Mouse (Mus musculus) intestine, embryonic 16.5 days (tissue): ENCODE results near the gene Tec. TPM values are rescaled to one million over a fixed set of nuclear protein-coding genes. Genes with fewer than 3 reads are reported as not detected.

ENCODE experiments used
- ATAC-seq: fragments of 200-750 bp; cut with Nextera tagmentation; 2 replicates; pipeline ENCODE4 v1.8.0; 2017; ENCODE audit warnings: moderate TSS enrichment, moderate library complexity
- H3K27ac ChIP-seq: fragments of 300-500 bp; sonication (generic); 2 replicates; pipeline ENCODE4 v1.5.1; 2014; ENCODE audit warnings: mild to moderate bottlenecking, low read length
- H3K27me3 ChIP-seq: fragments of 300-500 bp; sonication (generic); replicated peaks from 2 replicates; pipeline ENCODE4 v1.6.1; 2014; ENCODE audit warnings: low read length, control low read depth, mixed read lengths; ENCODE audit not compliant: control insufficient read depth, insufficient read depth
- H3K36me3 ChIP-seq: fragments of 300-500 bp; sonication (generic); 2 replicates; pipeline ENCODE4 v1.6.1; 2014; ENCODE audit warnings: low read length, control low read depth; ENCODE audit not compliant: control insufficient read depth, insufficient read depth
- H3K4me1 ChIP-seq: fragments of 300-500 bp; sonication (generic); 2 replicates; pipeline ENCODE4 v1.6.1; 2014; ENCODE audit warnings: low read length, control low read depth, mixed read lengths; ENCODE audit not compliant: control insufficient read depth, insufficient read depth
- H3K4me2 ChIP-seq: fragments of 300-500 bp; sonication (generic); 2 replicates; pipeline ENCODE4 v1.6.1; 2014; ENCODE audit warnings: low read depth, low read length, control low read depth
- H3K4me3 ChIP-seq: fragments of 300-500 bp; sonication (generic); 2 replicates; pipeline ENCODE4 v1.5.1; 2014; ENCODE audit warnings: mild to moderate bottlenecking, low read length
- H3K9ac ChIP-seq: fragments of 300-500 bp; sonication (generic); 2 replicates; pipeline ENCODE4 v1.6.1; 2014; ENCODE audit warnings: low read depth, low read length
- H3K9me3 ChIP-seq: fragments of 300-500 bp; sonication (generic); 2 replicates; pipeline ENCODE4 v1.6.1; 2016; ENCODE audit warnings: low read length, control low read depth; ENCODE audit not compliant: control insufficient read depth
- WGBS: fragments of 180-500 bp; shearing (Covaris S2); extraction: QIAGEN DNeasy Blood & Tissue Kit; methylation state at CpG from one replicate; pipeline ENCODE4 v1.1.7; 2014; 5-methylcytosine and 5-hydroxymethylcytosine counted together
- polyA plus RNA-seq: library from polyadenylated mRNA; unstranded; fragments of >200 nt; fragmentation: Nextera tagmentation; extraction: Ambion mirVana; gene quantifications from 2 replicates; pipeline ENCODE4 v1.2.1, GENCODE M21; 2015

Tec gene
- polyA plus RNA-seq, 1 experiment from 2014 or later, result 14.9 TPM

GRCm38 (mm10) chr5:72748659-72749265 lies 119.5 kb downstream of the Tec start:
- H3K9me3 ChIP-seq, result no peaks in the 10 kb centered on the region
- WGBS, result 60% methylated on average over 7 of the region's 7 CpGs
- ATAC-seq, result peak; percentile 63

DNA sequence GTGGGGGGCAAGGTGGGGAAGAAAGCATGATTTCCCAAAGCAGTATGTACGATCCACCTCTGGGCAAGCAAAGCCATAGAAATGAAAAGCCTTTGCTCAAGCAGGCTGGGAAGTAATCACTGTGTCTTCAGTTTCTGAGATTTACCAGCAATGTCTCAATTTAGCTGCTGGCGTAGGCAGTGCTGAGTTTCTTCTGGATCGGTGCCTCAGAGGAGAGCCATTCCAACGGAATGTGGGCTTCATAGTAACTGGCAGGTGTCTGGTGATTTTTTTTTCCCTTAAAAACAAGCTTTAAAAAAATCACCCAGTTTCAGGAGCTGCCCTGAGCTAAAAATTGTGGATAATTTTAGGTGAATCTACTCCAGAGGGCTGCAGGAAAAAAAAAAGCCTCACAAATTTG lies 120.9 kb downstream of the Tec start:
- no peak overlapping the region for H3K9ac ChIP-seq
- H3K27me3 ChIP-seq, result no peaks in the 10 kb centered on the region
- 79% methylated on average over 4 of the region's 4 CpGs for WGBS
- H3K4me1 ChIP-seq, result no peaks in the 10 kb centered on the region
- no peaks in the 10 kb centered on the region for H3K36me3 ChIP-seq
- H3K4me2 ChIP-seq, result no peak overlapping the region
- no peaks in the 10 kb centered on the region for H3K9me3 ChIP-seq
- no peak overlapping the region for H3K4me3 ChIP-seq
- ATAC-seq, result no peak
- H3K27ac ChIP-seq, result no peak overlapping the region

More at GRCm38 (mm10) chr5:72748659-72749265, 119.5 kb downstream of the Tec start:
- no peak overlapping the region for H3K27ac ChIP-seq
- no peaks in the 10 kb centered on the region for H3K27me3 ChIP-seq
- H3K36me3 ChIP-seq, result no peaks in the 10 kb centered on the region
- no peak overlapping the region for H3K4me3 ChIP-seq
- no peak overlapping the region for H3K9ac ChIP-seq
- H3K4me2 ChIP-seq, result no peak overlapping the region
- no peaks in the 10 kb centered on the region for H3K4me1 ChIP-seq

DNA sequence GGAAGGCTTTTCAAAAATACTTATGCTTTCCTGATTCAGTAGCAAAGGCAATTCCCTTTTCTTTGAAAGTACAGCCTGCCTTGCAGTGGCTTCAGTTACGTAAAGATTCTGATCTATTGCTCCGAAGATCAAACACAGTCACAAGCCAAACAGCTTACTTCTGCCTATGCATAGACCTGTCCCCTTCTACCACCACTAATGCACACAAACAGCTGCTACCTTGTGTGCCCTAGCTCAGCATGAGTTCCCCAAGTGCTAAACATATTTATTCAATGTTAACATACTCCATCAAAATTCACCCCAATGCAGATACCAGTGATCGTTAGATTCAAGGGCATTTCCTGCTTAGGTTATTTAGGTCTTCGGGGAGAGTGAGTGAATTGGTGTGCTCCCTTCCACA lies 121.8 kb downstream of the Tec start:
- no peaks in the 10 kb centered on the region for H3K36me3 ChIP-seq
- no peaks in the 10 kb centered on the region for H3K27me3 ChIP-seq
- no peak overlapping the region for H3K4me3 ChIP-seq
- no peak for ATAC-seq
- no peaks in the 10 kb centered on the region for H3K9me3 ChIP-seq
- H3K4me2 ChIP-seq, result no peak overlapping the region
- H3K4me1 ChIP-seq, result no peaks in the 10 kb centered on the region
- H3K9ac ChIP-seq, result no peak overlapping the region
- 59% methylated on average over 4 of the region's 4 CpGs for WGBS
- no peak overlapping the region for H3K27ac ChIP-seq

- no peaks in the 10 kb centered on the region for H3K36me3 ChIP-seq
- H3K4me1 ChIP-seq, result no peaks in the 10 kb centered on the region
- H3K4me2 ChIP-seq, result no peak overlapping the region
- no peak overlapping the region for H3K4me3 ChIP-seq
- no peak for ATAC-seq
- no peak overlapping the region for H3K27ac ChIP-seq
- H3K27me3 ChIP-seq, result no peaks in the 10 kb centered on the region
- WGBS, result 90% methylated on average over 6 of the region's 6 CpGs
- no peaks in the 10 kb centered on the region for H3K9me3 ChIP-seq
- no peak overlapping the region for H3K9ac ChIP-seq
These were observed 125.2 kb downstream of the Tec start for GRCm38 (mm10) chr5:72743103-72743502.

DNA sequence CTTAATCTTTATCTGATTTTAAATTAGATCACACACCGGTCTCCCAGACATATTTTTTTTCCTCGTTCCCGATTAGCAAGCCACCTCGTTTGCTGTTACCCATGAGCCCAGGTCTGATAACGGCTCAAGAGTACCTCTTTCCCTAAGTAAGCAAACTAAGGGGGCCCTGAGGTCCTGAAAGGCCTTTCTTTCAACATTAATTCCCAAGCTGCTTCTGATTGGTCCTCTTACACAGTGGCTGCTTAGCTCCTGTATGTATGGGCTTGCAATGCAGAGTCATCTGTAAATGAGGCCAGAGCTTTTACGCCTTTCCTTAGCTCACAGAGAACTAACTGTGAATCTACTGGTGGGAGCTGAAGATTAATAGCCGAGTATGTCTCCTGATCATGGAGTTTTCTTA lies 131.4 kb downstream of the Tec start:
- H3K27me3 ChIP-seq, result no peaks in the 10 kb centered on the region
- no peak overlapping the region for H3K9ac ChIP-seq
- no peaks in the 10 kb centered on the region for H3K4me1 ChIP-seq
- 58% methylated on average over 7 of the region's 7 CpGs for WGBS
- H3K36me3 ChIP-seq, result no peaks in the 10 kb centered on the region
- H3K4me2 ChIP-seq, result no peak overlapping the region
- H3K27ac ChIP-seq, result no peak overlapping the region
- ATAC-seq, result no peak
- H3K9me3 ChIP-seq, result no peaks in the 10 kb centered on the region
- no peak overlapping the region for H3K4me3 ChIP-seq

DNA sequence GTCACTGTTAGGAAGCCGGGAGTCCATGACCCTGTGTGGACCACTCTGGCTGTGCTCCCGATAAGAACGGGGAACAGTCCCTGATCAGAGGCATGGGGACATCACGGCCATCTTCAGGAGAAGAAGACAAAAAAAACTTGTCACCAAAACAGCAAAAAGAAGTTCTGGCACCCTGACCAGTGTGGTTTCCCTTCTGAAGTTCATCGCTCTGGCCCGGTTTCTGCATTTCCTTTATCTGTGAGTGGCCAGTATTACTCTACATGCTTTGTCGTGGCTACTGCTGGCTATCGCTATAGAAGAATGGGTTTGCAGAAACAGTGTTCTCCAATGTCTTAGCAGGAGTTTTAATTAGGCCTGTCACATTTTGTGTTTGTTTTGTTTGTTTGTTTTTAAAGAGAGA lies 131.8 kb downstream of the Tec start:
- no peak for ATAC-seq
- H3K36me3 ChIP-seq, result no peaks in the 10 kb centered on the region
- no peak overlapping the region for H3K27ac ChIP-seq
- 63% methylated on average over 8 of the region's 8 CpGs for WGBS
- H3K4me2 ChIP-seq, result no peak overlapping the region
- H3K4me1 ChIP-seq, result no peaks in the 10 kb centered on the region
- no peak overlapping the region for H3K9ac ChIP-seq
- no peak overlapping the region for H3K4me3 ChIP-seq
- H3K9me3 ChIP-seq, result no peaks in the 10 kb centered on the region
- H3K27me3 ChIP-seq, result no peaks in the 10 kb centered on the region

GRCm38 (mm10) chr5:72735763-72736162 lies 132.5 kb downstream of the Tec start:
- Histone ChIP-seq H3K27me3 (no peaks in the 10 kb centered on the region), H3K4me3 (no peak overlapping the region), H3K9me3 (no peaks in the 10 kb centered on the region), H3K27ac (no peak overlapping the region), H3K36me3 (no peaks in the 10 kb centered on the region), H3K4me1 (no peaks in the 10 kb centered on the region), H3K4me2 (no peak overlapping the region), H3K9ac (no peak overlapping the region)
- no peak for ATAC-seq
- 69% methylated on average over 7 of the region's 7 CpGs for WGBS

- Histone ChIP-seq H3K9ac (no peak overlapping the region), H3K9me3 (no peaks in the 10 kb centered on the region), H3K27me3 (no peaks in the 10 kb centered on the region), H3K27ac (no peak overlapping the region), H3K36me3 (no peaks in the 10 kb centered on the region), H3K4me1 (no peaks in the 10 kb centered on the region), H3K4me2 (no peak overlapping the region), H3K4me3 (no peak overlapping the region)
- 83% methylated on average over 1 of the region's 1 CpGs for WGBS
- no peak for ATAC-seq
These were observed 135.4 kb downstream of the Tec start for GRCm38 (mm10) chr5:72732885-72733284.

- ATAC-seq, result no peak
These were observed 142.9 kb downstream of the Tec start for GRCm38 (mm10) chr5:72725404-72725803.

DNA sequence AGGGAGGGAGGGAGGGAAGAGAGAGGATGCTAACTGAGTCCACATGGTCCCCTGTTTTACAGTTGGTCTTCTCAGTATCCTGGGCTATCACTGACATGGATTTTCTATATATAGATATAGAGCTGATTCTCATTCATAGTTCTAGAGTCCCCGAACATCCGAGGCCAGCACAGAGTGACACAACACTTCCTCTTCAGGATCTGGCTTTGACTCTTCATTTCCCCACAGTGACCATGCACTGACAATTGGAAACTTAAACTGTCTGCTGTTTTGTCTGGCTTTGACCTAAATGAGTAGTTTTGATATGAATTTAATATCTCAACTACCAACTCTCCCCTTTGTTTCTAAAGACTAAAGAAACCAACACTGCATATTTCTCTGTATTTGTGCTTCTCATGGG lies 144.9 kb downstream of the Tec start:
- Histone ChIP-seq H3K9ac (no peak overlapping the region), H3K4me2 (no peak overlapping the region), H3K27me3 (no peaks in the 10 kb centered on the region), H3K27ac (no peak overlapping the region), H3K4me3 (no peak overlapping the region), H3K36me3 (no peaks in the 10 kb centered on the region), H3K4me1 (no peaks in the 10 kb centered on the region), H3K9me3 (no peaks in the 10 kb centered on the region)
- no peak for ATAC-seq
- WGBS, result 79% methylated on average over 2 of the region's 2 CpGs

More at GRCm38 (mm10) chr5:72725404-72725803, 142.9 kb downstream of the Tec start:
- WGBS, result 78% methylated on average over 3 of the region's 3 CpGs
- Histone ChIP-seq H3K4me3 (no peak overlapping the region), H3K36me3 (no peaks in the 10 kb centered on the region), H3K9ac (no peak overlapping the region), H3K27ac (no peak overlapping the region), H3K4me2 (no peak overlapping the region), H3K4me1 (no peaks in the 10 kb centered on the region), H3K27me3 (no peaks in the 10 kb centered on the region), H3K9me3 (no peaks in the 10 kb centered on the region)
